Mouse (Mus musculus) urinary bladder, postnatal 25 days (tissue): ENCODE data around the gene Tln2.

ENCODE experiments used
- DNase-seq: peaks from one replicate; pipeline ENCODE4 v3.0.0; 2022; ENCODE audit warnings: low spot score

The Tln2 gene

DNA sequence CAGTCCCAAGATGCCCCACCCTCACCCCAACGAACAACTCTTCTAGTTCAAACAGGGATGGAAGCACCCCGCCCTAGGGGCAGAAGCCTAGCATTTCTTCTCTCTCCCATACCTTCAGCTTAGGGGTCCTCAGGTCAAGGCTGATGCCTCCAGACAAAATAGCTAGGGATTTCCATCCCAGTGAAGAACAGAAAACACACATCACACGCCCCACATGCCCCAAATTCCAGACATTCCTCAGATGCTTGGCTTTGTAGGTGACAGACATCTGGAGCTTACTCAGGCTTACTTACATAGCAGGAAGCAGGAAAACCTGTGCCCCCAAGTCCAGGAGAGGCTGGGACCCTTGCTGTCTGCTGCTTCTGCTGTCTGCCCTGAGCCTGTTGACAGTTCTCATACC, 351.1 kb downstream of the Tln2 start:
- DNase-seq, result no peak

DNA sequence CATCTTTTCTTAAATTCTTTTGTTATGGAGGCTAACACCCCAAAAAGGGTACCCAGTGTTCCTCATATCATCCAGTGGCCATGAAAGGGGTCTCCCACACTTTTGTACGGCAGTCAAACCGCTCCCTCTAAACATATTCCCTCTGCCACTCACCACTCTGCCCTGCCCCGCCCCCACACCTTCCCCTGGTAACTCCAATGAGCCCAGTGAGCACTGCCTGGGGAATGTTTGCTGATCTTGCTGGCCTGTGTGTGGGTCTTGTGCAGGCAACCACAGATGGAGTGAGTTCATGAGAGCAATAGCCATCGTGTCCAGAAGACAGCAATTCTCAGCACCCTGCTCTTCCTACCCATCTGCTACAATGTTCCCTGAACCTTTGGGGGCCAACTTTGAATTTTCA, 354.3 kb downstream of the Tln2 start:
- DNase-seq, result peak; percentile 25

DNA sequence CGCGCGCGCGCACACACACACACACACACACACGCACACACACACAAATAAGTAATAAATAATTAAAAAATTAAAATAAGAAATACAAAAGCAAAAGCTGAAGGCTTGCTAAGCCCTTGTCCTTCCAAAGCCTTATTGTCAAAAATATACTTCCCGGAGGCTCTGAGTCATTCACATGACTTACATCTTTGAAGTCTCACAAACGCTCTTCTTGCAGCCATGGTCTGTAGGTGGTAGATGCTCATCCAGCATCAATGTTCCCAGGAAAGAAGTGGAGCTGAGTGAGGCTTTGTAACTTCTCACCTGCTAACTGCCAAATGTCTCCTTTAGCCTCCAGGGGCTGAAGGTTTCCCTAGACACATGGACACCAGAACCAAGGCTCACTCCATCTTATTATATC, 362.9 kb downstream of the Tln2 start:
- no peak for DNase-seq

DNA sequence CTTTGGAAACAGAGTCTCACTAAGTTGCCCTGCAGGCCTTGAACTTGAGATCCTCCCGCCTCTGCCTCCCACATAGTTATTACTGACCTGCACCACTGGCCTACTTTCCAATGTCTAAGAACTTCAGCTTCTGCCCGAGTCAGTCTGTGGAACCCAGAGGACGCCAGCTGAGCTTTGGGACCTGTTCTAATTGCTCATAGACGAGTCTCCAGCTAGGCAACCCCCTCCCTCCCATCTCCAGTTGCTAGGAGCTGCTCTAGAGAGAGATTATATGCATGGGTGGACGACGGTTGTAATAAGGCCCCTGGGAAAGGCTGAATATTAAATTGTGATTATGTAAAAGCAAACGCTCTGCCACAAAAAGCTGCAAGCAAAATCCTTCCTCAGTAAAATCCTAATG, 364.2 kb downstream of the Tln2 start:
- no peak for DNase-seq

DNA sequence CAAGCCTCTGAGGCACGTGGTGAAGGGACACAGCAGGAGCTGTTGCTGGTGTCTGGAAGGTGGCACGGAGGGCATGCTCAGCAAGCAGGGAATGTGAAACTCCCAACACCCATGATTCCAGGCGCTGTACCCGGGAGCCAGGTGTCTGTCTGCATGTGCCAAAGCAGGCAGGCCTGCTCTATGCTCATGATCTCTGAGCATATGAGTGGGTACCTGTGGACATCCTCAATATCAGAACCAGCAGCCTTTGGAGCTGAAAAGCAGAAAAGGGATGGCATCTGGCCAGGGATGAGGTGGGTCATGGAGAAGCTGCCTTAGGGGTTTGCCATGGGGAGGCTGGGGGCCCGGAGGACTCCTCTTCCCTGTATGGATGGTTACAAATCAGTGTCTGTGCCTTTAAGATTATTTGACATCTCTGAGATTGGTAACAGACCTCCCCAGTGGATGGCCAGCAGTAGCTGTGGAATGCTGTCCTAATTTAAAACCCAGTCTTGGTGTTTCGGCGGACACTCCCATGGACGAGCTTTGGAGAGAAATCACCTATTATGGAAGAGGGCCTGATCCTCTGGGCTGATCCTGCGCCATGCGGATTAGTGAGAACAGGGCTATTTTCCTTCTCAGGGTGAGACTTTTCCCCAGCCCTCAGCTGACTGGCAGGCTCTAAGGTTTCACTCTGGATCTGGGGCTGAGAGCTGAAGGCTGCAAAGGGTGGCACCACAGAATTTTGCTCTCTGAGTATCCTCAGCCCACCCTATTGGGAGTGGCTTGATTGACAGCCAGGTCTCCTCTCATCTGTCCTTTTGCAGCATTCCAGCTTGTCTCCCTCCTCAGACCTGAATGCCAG, 367.8 kb downstream of the Tln2 start:
- no peak for DNase-seq

DNA sequence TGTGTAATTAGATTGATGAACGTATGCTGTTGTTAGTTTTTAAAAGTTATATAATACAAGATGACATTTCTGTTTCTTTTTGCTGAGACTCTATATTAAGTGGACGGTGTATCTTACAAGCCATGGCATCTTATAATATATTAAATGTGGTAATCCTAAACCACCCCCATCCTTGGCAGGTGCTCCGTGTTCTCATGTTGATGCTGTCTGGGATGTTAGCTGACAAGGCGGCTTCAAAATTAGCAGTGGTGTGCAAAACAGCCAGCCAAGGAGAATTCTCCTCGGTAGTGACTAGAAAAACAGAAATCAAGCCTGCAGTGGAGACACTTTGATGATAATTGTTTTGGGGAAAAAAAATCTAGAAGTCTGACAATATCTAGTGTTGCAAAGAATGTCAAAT, 371.8 kb downstream of the Tln2 start:
- DNase-seq, result no peak

DNA sequence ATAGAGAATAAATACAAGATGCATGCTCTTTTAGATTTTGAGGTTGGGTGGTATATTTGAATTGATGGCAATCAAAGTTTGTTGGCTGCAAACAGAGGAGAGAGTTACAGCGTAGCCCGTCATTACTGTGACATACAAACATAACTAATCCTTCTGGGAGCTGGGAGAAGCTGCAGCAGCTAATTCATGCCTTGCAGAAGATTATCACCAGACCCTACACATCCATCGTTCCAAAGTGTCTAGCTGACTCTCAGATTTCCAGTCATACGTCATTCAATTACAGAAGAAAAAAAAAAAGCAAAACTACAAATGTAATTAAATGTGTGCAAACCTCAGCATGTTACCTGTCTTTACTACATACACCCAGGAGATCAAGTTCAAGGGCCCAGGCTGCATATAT, 372.3 kb downstream of the Tln2 start:
- no peak for DNase-seq

DNA sequence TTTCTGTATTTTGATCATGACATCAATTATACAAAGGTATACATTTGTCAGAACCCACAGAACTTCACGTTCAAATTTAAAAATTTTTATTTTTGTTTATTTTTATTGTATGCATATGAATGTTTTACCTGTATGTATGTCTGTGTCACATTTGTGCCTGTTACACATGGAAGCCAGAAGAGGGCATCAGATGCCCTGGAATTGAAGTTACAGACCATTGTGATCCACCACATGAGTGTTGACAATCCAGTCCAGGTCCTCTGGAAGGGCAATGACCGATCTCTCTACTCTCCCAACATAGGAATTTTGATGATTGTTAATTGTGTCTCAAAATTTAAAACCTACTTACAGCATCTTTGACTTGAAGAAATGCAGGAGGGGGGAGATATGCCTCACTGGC, 374.9 kb downstream of the Tln2 start:
- DNase-seq, result no peak

DNA sequence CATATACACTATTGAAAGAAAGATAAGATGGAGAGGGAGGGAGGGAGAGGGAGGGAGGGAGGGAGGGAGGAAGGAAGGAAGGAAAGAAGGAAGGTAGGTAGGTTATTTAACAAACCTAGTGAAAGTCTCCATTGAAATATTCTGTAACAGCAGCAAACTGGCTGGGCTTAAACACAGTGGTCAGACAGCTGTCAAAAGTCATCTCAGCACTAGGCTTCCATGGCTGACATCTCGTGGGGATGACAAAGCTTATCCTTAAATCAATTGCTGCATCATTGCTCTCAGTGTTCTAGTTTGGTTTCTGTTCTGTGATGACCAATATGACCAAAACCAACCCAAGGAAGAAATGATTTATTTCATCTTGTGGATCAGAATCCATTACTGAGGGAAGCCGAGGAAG, 376.0 kb downstream of the Tln2 start:
- no peak for DNase-seq

DNA sequence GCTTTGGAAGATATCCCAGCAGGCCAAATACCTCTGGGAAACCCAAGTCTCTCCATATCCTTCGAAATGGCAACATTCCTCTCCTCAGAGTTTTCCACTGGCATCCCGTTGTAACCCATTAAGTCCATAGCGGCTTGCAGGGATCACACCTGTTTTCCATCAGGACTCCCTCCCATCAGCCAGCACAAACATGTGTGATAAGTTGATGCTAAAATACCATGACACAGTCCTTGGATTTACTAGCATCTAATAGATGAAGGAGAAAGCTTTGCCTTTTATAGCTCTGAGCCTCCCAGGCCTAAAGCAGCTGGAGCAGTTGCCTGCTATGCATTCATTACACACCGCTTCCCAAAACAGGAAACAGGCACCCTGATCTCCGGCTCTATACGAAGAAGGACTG, 377.5 kb downstream of the Tln2 start:
- no peak for DNase-seq

DNA sequence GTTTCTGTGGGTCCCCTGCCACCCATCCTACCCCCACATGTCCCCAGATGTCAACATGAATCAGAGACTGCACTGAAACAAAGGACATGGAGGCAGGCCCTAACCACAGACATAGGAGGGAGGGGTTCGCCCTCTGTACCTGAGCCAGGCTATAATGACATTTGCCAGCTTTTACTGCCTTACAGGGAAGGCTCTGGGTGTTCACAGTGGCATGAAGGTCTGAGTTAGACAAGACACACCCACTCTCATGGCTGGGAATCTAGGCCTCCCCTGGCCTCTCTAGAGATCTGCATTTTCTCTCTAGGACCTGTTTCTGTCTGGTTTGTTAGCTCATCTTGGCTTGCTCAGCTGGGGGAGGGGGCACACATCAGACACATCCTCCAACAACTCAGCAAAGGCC, 380.8 kb downstream of the Tln2 start:
- no peak for DNase-seq

DNA sequence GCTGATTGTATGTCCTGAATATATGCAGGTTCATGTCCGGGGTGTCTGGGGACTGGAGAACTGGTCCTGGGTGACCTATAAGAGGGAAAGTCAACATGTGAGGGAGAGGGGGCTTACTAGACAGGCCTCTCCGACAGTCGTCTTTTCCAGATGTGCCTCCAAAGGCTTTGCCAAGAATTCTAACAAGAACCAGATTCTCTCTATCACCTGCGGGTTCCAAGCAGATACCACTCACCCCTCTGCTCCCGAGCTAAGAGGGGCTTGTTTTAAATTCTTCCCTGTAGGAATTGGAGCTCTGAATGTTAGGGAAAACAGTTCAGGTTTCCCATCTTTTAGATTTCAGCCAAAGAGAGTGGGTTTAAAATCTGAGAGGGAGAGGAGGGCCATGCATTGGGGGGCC, 381.3 kb downstream of the Tln2 start:
- DNase-seq, result no peak

DNA sequence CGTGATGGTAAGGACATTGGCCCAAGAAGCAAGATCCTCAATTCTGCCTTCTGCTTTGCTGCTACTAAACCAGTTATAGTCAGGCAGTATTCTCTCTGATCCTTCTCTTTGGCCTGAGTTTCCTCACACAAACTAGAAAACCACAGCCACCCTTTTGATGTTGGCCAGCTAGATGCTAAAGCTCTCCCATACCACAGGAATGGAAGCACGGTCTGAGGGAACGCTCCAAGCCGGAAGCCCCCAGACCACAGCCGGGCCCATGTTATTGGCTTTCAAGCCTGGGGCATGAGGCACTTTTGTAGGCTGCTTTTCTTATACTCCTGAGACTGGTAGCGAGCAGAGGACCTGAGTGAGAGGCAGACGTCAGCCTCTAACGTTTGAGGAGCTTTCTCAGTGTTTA, 383.4 kb downstream of the Tln2 start:
- DNase-seq, result no peak

DNA sequence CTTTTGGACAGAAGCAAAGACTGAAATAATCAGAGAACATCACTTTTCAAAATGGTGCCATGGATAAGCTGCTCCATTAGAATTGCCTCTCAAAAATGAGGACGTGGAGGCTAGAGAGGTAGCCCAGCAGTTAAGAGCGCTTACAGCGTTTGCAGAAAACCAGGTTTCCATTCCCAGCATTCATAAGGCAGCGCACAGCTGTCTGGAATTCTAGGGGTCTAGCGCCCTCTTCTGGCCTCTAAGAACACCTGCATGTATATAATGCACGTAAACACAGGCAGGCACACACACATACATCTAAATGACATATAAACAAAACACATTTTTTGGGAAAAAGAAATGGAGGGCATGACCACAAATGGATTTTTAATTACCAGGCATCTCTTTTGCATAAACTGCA, 385.7 kb downstream of the Tln2 start:
- DNase-seq, result no peak

DNA sequence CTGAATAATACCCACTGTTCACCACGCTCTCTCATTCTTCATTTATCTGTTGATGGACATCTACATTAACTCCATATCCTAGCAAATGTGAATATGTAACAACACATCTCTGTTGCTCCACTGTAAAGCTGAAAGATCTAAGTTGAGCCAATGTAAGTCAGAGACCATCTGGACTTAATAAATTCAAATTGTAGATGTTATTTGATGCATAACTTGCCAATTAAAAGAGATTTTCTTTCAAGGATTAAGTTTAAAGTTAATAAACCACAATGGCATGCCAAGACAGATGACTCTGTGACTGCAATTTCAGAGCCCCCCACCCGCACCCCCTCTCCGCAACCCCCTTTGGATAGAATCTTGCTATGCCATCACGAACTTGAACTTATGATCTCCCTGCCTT, 386.3 kb downstream of the Tln2 start:
- DNase-seq, result no peak

DNA sequence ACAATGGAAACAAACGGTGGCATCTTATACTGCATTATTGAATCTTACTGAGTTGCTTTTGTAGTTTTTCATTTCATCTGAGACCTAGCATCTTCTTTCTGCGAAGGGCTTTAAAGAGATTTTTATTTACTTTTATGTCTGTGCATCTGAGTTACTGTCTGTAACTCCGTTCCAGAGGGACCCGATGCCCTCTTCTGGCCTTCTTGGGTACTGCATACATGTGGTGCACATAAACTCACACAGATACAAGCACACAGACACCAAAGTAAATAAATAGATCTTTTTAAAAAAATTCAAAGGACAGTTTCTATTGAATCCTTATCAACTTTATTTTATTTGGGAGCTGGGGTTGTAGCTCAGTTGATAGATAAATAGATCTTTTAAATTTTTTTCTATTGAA, 388.1 kb downstream of the Tln2 start:
- no peak for DNase-seq

DNA sequence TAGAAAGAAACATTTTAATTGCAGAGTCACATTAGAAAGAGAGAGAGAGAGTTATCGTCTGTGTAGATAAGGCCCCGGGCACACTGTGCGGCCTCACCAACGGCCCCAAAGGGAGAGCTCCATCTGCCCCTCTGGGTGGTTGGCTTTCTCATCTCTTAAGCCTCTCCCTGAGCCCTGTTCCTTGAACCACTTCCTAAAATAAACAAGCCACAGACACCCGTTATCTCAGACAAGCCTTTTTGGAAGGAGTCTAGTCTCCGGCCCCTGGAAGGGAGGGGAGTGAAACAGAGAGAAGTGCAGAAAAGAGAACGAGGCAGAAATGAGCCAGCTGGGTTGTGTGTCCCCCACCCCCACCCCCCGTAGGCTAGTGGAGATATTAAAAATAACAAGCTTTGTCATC, 388.7 kb downstream of the Tln2 start:
- DNase-seq, result no peak

DNA sequence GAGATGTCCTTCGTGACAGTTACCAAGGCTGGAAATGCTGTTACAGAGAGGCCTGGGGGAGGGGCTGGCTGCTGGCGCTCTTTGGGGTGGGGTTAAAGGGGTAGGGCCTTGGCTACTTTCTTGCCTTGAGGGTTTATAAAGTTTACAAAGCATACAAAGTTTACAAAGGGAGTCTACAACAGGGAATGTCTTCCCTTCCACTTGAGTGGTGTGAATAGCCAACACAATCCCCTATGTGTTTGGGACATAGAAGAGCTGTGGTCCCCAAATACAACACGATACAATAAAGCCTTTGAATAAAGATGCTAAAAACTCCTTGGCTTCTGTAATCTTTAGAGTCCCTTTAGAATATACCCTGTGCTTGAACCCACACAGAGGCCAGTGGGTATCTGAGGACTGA, 389.5 kb downstream of the Tln2 start:
- no peak for DNase-seq
